Mouse (Mus musculus): ENCODE measurements around the gene Map7.

The Map7 gene

GRCm38 (mm10) chr10:20153507-20153906, 5.2 kb downstream of the Map7 start:
- no peak for DNase-seq

GRCm38 (mm10) chr10:20155401-20155800, 7.1 kb downstream of the Map7 start:
- DNase-seq, result peak in 1 of 2 experiments; percentile 21

GRCm38 (mm10) chr10:20157021-20157726, 8.9 kb downstream of the Map7 start:
- DNase-seq, result no peak

GRCm38 (mm10) chr10:20158756-20159155, 10.5 kb downstream of the Map7 start:
- DNase-seq, result peak in 1 of 2 experiments; percentile 24

GRCm38 (mm10) chr10:20159308-20159707, 11.0 kb downstream of the Map7 start:
- no peak for DNase-seq

- DNase-seq, result no peak
Observed at GRCm38 (mm10) chr10:20160914-20161313, 12.6 kb downstream of the Map7 start.

GRCm38 (mm10) chr10:20164810-20165209, 16.5 kb downstream of the Map7 start:
- no peak for DNase-seq

- DNase-seq, result no peak
Observed at GRCm38 (mm10) chr10:20166797-20167196, 18.5 kb downstream of the Map7 start.

GRCm38 (mm10) chr10:20167467-20167866, 19.2 kb downstream of the Map7 start:
- no peak for DNase-seq

- no peak for DNase-seq
Observed at GRCm38 (mm10) chr10:20169182-20169674, 21.0 kb downstream of the Map7 start.

- DNase-seq, result no peak
Observed at GRCm38 (mm10) chr10:20169927-20170604, 21.8 kb downstream of the Map7 start.

- DNase-seq, result peak; percentile 83 to 84
Observed at GRCm38 (mm10) chr10:20170605-20171088, 22.4 kb downstream of the Map7 start.

GRCm38 (mm10) chr10:20171209-20171608, 22.9 kb downstream of the Map7 start:
- DNase-seq, result peak; percentile 36 to 52

- peak; percentile 25 to 45 for DNase-seq
Observed at GRCm38 (mm10) chr10:20171756-20172155, 23.5 kb downstream of the Map7 start.

- no peak for DNase-seq
Observed at GRCm38 (mm10) chr10:20173733-20174132, 25.5 kb downstream of the Map7 start.

GRCm38 (mm10) chr10:20176054-20176453, 27.8 kb downstream of the Map7 start:
- DNase-seq, result no peak

- DNase-seq, result no peak
Observed at GRCm38 (mm10) chr10:20178807-20179605, 30.7 kb downstream of the Map7 start.

GRCm38 (mm10) chr10:20181198-20181597, 32.9 kb downstream of the Map7 start:
- no peak for DNase-seq

- DNase-seq, result no peak
Observed at GRCm38 (mm10) chr10:20181680-20182399, 33.6 kb downstream of the Map7 start.

GRCm38 (mm10) chr10:20184326-20184725, 36.1 kb downstream of the Map7 start:
- no peak for DNase-seq

GRCm38 (mm10) chr10:20185264-20185663, 37.0 kb downstream of the Map7 start:
- DNase-seq, result no peak

- DNase-seq, result no peak
Observed at GRCm38 (mm10) chr10:20185806-20186205, 37.5 kb downstream of the Map7 start.
